Comparison of ENCODE assay signal across 9 mouse cellular contexts in the genomic region with DNA sequence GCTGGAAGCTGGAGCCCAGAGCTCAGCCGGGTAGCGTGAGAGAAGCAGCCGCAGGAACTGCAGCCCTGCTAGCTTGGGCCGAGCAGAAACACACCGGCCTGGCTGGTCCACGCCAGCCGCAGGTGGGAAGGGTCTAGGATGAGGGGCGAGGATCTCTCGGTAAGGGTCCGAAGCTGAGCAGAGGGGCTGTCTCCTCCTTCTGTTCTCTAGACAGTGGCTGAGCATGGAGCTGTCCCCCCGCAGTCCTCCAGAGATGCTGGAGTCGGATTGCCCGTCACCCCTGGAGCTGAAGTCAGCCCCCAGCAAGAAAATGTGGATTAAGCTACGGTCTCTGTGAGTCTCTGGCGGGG. TPM values are rescaled to one million over a fixed set of nuclear protein-coding genes. Genes with fewer than 3 reads are reported as not detected.
DNase-seq lines count a peak whose midpoint lies in the region; ATAC-seq and TF ChIP-seq lines count a peak whose summit lies in the region.
"Had no signal": no experiment of that assay in that cellular context is flagged by ENCODE, and none has a peak within 500 bp of the region (broad histone marks: within the 10 kb centered on the region; RNA-seq: fewer than 3 reads in every experiment).

No protein-coding gene starts in this region.

- H3K9ac ChIP-seq in heart, adult 2 months (ENCODE audit: low read depth, low read length) = peak overlapping the region; percentile 41
- H3K9ac ChIP-seq in limb, embryonic 15.5 days = peak overlapping the region; percentile 48
- H3K9ac ChIP-seq in stomach, postnatal 0 days (ENCODE audit: low read length) = peak overlapping the region; percentile 64

- DNase-seq in heart, adult 2 months = no peak
- DNase-seq in heart, postnatal 4 days = no peak
- DNase-seq in spleen, adult 2 months (ENCODE audit: low read depth in 1 of 2, low spot score in 2 of 2) = no peak
- no peak for DNase-seq in spleen, postnatal 36 days (ENCODE audit: low spot score in 2 of 2)
- no peak for DNase-seq in stomach, postnatal 0 days (ENCODE audit: low spot score)
- DNase-seq in layer of hippocampus, postnatal 36 days = no peak
- DNase-seq in gastrocnemius, adult 18-20 months (ENCODE audit: low spot score) = no peak

- no peak for TF ChIP-seq EP300 in heart, adult 2 months (IDR thresholded peaks at IDR 0.05; ENCODE audit: insufficient read depth, low read depth, low read length)
- no peak for TF ChIP-seq EP300 in stomach, postnatal 0 days (optimal IDR thresholded peaks at IDR 0.05)

- no peak overlapping the region for H3K27ac ChIP-seq in heart, adult 2 months
- no peak overlapping the region for H3K27ac ChIP-seq in spleen, adult 2 months (ENCODE audit: insufficient read depth, low read length)
- H3K27ac ChIP-seq in limb, embryonic 15.5 days = peak overlapping the region; percentile 38; the same call in 1 of the 2 replicates
- no peak overlapping the region; the same call in 1 of the 2 replicates for H3K27ac ChIP-seq in stomach, postnatal 0 days (replicated peaks)

- no peaks in the 10 kb centered on the region for H3K36me3 ChIP-seq in heart, adult 2 months (ENCODE audit: control insufficient read depth, insufficient read depth, low read length)
- peaks cover 6% of the 10 kb centered on the region for H3K36me3 ChIP-seq in spleen, adult 2 months (ENCODE audit: control insufficient read depth, insufficient read depth, low read length)
- no peaks in the 10 kb centered on the region for H3K36me3 ChIP-seq in limb, embryonic 15.5 days
- no peaks in the 10 kb centered on the region for H3K36me3 ChIP-seq in stomach, postnatal 0 days (ENCODE audit: control insufficient read depth, insufficient read depth, low read length)

- TF ChIP-seq POLR2A in heart, adult 2 months (IDR thresholded peaks at IDR 0.05; ENCODE audit: insufficient read depth, low read depth, low read length) = no peak
- TF ChIP-seq POLR2A in spleen, adult 2 months (IDR thresholded peaks at IDR 0.05; ENCODE audit: low read depth, low read length) = no peak

- intact Hi-C loops in heart, adult 2 months (cut with DNase I) = no loop called here

- H3K27me3 ChIP-seq in heart, adult 2 months (ENCODE audit: control insufficient read depth, insufficient read depth, low read length) = peaks cover 4% of the 10 kb centered on the region; the same call in 1 of the 2 replicates
- H3K27me3 ChIP-seq in spleen, adult 2 months (ENCODE audit: control insufficient read depth, insufficient read depth, low read length) = no peaks in the 10 kb centered on the region
- peaks cover 29% of the 10 kb centered on the region for H3K27me3 ChIP-seq in limb, embryonic 15.5 days
- H3K27me3 ChIP-seq in stomach, postnatal 0 days (ENCODE audit: control insufficient read depth, insufficient read depth, low read length) = no peaks in the 10 kb centered on the region

- ATAC-seq in limb, embryonic 15.5 days (ENCODE audit: insufficient number of reproducible peaks, low FRiP score, low TSS enrichment, low read depth) = peak; percentile 23; the same call in 1 of the 2 replicates
- no peak for ATAC-seq in stomach, postnatal 0 days (ENCODE audit: low FRiP score, low TSS enrichment)

- peak overlapping the region; percentile 95 for H3K4me2 ChIP-seq in limb, embryonic 15.5 days
- H3K4me2 ChIP-seq in stomach, postnatal 0 days (replicated peaks; ENCODE audit: low read depth) = peak overlapping the region; percentile 89

- no peaks in the 10 kb centered on the region for H3K79me2 ChIP-seq in heart, adult 2 months (replicated peaks; ENCODE audit: control insufficient read depth, insufficient read depth, low read length)

- H3K9me3 ChIP-seq in limb, embryonic 15.5 days = no peaks in the 10 kb centered on the region
- H3K9me3 ChIP-seq in stomach, postnatal 0 days (ENCODE audit: control insufficient read depth, low read length) = no peaks in the 10 kb centered on the region

- H3K4me1 ChIP-seq in heart, adult 2 months (ENCODE audit: control insufficient read depth, insufficient read depth, low read length) = peaks cover 2% of the 10 kb centered on the region; the same call in 1 of the 2 replicates
- H3K4me1 ChIP-seq in spleen, adult 2 months (ENCODE audit: control insufficient read depth, insufficient read depth, insufficient read length) = peaks cover 11% of the 10 kb centered on the region
- peaks cover 13% of the 10 kb centered on the region; the same call in 1 of the 2 replicates for H3K4me1 ChIP-seq in limb, embryonic 15.5 days
- no peaks in the 10 kb centered on the region for H3K4me1 ChIP-seq in stomach, postnatal 0 days (replicated peaks; ENCODE audit: control insufficient read depth, insufficient read depth)

- TF ChIP-seq CTCF in heart, adult 2 months (IDR thresholded peaks at IDR 0.05) = no peak
- TF ChIP-seq CTCF in spleen, adult 2 months (IDR thresholded peaks at IDR 0.05; ENCODE audit: extremely low read depth, insufficient read depth, insufficient read length, insufficient replicate concordance) = no peak
- no peak for TF ChIP-seq CTCF in stomach, postnatal 0 days (IDR thresholded peaks at IDR 0.05; ENCODE audit: low read depth)

- WGBS in heart, adult 2 months = 2% methylated on average over 15 of the region's 15 CpGs
- WGBS in spleen, adult 2 months = 10% methylated on average over 15 of the region's 15 CpGs
- WGBS in limb, embryonic 15.5 days = under 1% methylated on average over 15 of the region's 15 CpGs
- WGBS in stomach, postnatal 0 days = 3% methylated on average over 12 of the region's 15 CpGs

- peak overlapping the region; percentile 40 for H3K4me3 ChIP-seq in heart, adult 2 months
- H3K4me3 ChIP-seq in spleen, adult 2 months (ENCODE audit: extremely low read depth, insufficient read depth, insufficient read length) = peak overlapping the region; percentile 41
- peak overlapping the region; percentile 59 for H3K4me3 ChIP-seq in limb, embryonic 15.5 days
- peak overlapping the region; percentile 55 for H3K4me3 ChIP-seq in stomach, postnatal 0 days (ENCODE audit: low read depth, low read length)

RNA-seq across cellular contexts. Expression of a gene that starts 0.4 kb away (rescaled TPM):
- 1 to 10 TPM in 1 of 2 experiments, under 1 TPM in 1; 0.99 to 1.0 TPM for total RNA-seq in heart, adult 2 months (2021)
- 2.2 and 2.8 TPM in 2 replicates for polyA plus RNA-seq in heart, adult 2 months (2012; rRNA removed)
- total RNA-seq in heart, postnatal 4 days (2021) = 1 to 10 TPM; 1.8 to 2.2 TPM
- 25.7 and 26.0 TPM in 2 replicates for polyA plus RNA-seq in spleen, adult 2 months (2012; rRNA removed)
- polyA plus RNA-seq in limb, embryonic 15.5 days (2015; fragmentation: Nextera tagmentation; extraction: Ambion mirVana) = 3.9 and 4.4 TPM in 2 replicates
- polyA plus RNA-seq in stomach, postnatal 0 days (2015; fragmentation: Nextera tagmentation; extraction: Ambion mirVana) = 5.0 and 5.8 TPM in 2 replicates
- total RNA-seq in layer of hippocampus, postnatal 36 days (2021) = 10 to 100 TPM; 95.3 to 97.7 TPM
- total RNA-seq in gastrocnemius, adult 18-20 months (2021) = under 1 TPM; 0.30 to 0.81 TPM

RNA-seq across cellular contexts. Expression of a gene that starts 34.6 kb away (rescaled TPM):
- total RNA-seq in heart, adult 2 months (2021) = 10 to 100 TPM in 1 of 2 experiments, 1 to 10 TPM in 1; 9.0 to 11.6 TPM
- polyA plus RNA-seq in heart, adult 2 months (2012; rRNA removed) = 3.2 and 5.7 TPM in 2 replicates
- total RNA-seq in heart, postnatal 4 days (2021) = 10 to 100 TPM; 26.9 to 31.4 TPM
- 0.26 and 0.27 TPM in 2 replicates for polyA plus RNA-seq in spleen, adult 2 months (2012; rRNA removed)
- polyA plus RNA-seq in limb, embryonic 15.5 days (2015; fragmentation: Nextera tagmentation; extraction: Ambion mirVana) = 7.6 and 9.0 TPM in 2 replicates
- polyA plus RNA-seq in stomach, postnatal 0 days (2015; fragmentation: Nextera tagmentation; extraction: Ambion mirVana) = 7.1 and 7.7 TPM in 2 replicates
- total RNA-seq in layer of hippocampus, postnatal 36 days (2021) = 100 to 1,000 TPM in 1 of 2 experiments, 10 to 100 TPM in 1; 99.1 to 123 TPM
- 100 to 1,000 TPM in 1 of 2 experiments, 10 to 100 TPM in 1; 92.3 to 143 TPM for total RNA-seq in gastrocnemius, adult 18-20 months (2021)

RNA-seq across cellular contexts. Expression of a gene that starts 49.6 kb away (rescaled TPM):
- total RNA-seq in heart, adult 2 months (2021) = 1 to 10 TPM; 3.6 to 4.2 TPM
- polyA plus RNA-seq in heart, adult 2 months (2012; rRNA removed) = 4.0 and 4.3 TPM in 2 replicates
- total RNA-seq in heart, postnatal 4 days (2021) = 1 to 10 TPM; 2.7 to 3.4 TPM
- 64.8 and 74.2 TPM in 2 replicates for polyA plus RNA-seq in spleen, adult 2 months (2012; rRNA removed)
- 4.4 and 5.0 TPM in 2 replicates for polyA plus RNA-seq in limb, embryonic 15.5 days (2015; fragmentation: Nextera tagmentation; extraction: Ambion mirVana)
- 1.5 and 1.6 TPM in 2 replicates for polyA plus RNA-seq in stomach, postnatal 0 days (2015; fragmentation: Nextera tagmentation; extraction: Ambion mirVana)
- total RNA-seq in layer of hippocampus, postnatal 36 days (2021) = 1 to 10 TPM; 7.0 to 7.3 TPM
- total RNA-seq in gastrocnemius, adult 18-20 months (2021) = under 1 TPM; 0.71 to 0.90 TPM

RNA-seq across cellular contexts. Expression of a gene that starts 55.0 kb away (rescaled TPM):
- not detected for total RNA-seq in heart, adult 2 months (2021)
- polyA plus RNA-seq in heart, adult 2 months (2012; rRNA removed) = not detected in 2 replicates
- not detected for total RNA-seq in heart, postnatal 4 days (2021)
- polyA plus RNA-seq in spleen, adult 2 months (2012; rRNA removed) = not detected in 2 replicates
- not detected in 2 replicates for polyA plus RNA-seq in limb, embryonic 15.5 days (2015; fragmentation: Nextera tagmentation; extraction: Ambion mirVana)
- polyA plus RNA-seq in stomach, postnatal 0 days (2015; fragmentation: Nextera tagmentation; extraction: Ambion mirVana) = not detected in 2 replicates
- total RNA-seq in layer of hippocampus, postnatal 36 days (2021) = not detected
- total RNA-seq in gastrocnemius, adult 18-20 months (2021) = not detected
- polyA plus RNA-seq: inflammation-experienced regulatory T-cells, adult 6 months had no signal

Comparison
In these comparisons a context has a peak if more than half of its experiments do, and no peak if none do; other contexts are left out.
1. RNA of a gene that starts 0.4 kb away (total RNA-seq): 95.3 to 97.7 TPM in layer of hippocampus, postnatal 36 days; 1.8 to 2.2 TPM in heart, postnatal 4 days, 0.99 to 1.0 TPM in heart, adult 2 months and 0.30 to 0.81 TPM in gastrocnemius, adult 18-20 months; every median in the first group is over 10 times any median in the second.
2. Peak in every context shown above with its lines, with median percentiles within 50 percentile points of each other: H3K4me3 ChIP-seq and H3K9ac ChIP-seq.